Mouse (Mus musculus): ENCODE data around the gene Smarcc2.

The Smarcc2 gene

GRCm38 (mm10) chr10:128444354-128444753 lies 14.7 kb upstream of the Smarcc2 start:
- DNase-seq, result no peak

DNA sequence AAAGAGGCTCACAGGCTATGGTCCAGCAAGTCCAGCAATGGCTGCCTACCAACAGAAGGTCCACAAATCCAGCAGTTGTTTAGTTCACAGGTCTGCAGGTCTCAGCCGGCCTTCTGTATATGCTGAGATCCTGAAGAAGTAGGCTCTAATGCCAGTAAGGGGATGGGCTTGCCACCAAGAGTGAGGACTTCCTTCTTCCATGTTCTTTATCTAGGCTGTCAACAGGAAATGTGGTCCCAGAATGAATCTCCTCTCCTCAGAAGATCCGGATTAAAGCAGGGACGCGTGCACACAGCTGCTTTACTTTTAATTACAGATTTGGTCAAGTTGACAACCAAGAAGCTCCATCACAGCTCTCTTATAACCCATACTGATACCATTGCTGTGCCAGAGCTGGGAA lies 13.6 kb upstream of the Smarcc2 start:
- DNase-seq, result no peak

DNA sequence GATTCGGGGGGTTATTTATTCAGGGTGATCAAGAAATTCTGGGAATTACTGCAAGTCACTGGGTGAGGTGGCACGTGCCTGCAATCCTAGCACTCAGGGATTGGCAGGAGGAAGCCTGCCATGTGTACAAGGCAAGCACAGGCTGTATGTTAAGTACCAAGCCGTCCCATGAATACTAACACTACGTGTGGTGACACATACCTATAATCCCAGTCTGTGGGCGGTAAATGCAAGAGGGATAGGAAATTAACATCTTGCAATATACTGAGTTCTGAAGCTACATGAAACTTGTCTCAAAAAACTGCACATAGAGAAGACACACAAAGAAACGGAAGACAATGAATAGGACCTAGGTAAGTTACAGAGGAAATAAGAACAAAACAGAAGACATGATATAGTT lies 8.0 kb upstream of the Smarcc2 start:
- DNase-seq, result no peak

DNA sequence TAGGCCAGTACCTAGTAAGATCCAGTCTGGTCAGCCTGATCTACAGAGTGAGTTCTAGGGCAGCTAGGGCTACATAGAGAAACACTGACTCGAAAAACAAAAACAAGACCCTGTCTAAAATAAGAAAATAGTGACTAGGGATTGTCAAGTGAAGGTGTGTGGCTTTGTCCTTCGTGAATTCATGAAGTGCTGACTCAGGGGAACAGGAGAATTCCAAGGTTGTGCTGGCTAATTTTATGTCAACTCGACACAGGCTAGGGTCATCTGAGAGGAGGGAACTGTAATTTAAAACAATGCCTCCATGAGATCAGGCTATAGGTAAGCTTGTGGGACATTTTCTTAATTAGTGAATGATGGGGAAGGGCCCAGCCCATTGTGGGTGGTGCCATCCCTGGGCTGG lies 4.6 kb upstream of the Smarcc2 start:
- no peak for DNase-seq

DNA sequence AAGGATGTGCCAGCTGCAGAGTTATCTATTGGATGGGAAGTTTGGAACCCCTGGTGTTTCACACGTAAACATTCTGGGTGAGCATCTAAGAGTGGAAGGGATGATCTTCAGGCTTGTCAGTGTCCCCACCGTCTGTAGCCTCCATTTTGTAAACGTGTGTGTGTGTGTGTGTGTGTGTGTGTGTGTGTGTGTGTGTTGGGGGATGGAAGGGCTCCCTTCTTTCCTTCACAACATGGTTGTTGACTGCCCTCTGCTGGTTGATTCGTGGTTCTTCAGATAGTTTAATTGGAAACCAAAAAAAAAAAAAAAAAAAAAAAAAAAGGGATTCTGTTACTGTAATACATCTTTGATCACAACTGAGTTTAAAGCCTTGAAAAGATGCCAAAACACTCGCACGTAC lies 3.8 kb upstream of the Smarcc2 start:
- peak; percentile 79 to 81 for DNase-seq

DNA sequence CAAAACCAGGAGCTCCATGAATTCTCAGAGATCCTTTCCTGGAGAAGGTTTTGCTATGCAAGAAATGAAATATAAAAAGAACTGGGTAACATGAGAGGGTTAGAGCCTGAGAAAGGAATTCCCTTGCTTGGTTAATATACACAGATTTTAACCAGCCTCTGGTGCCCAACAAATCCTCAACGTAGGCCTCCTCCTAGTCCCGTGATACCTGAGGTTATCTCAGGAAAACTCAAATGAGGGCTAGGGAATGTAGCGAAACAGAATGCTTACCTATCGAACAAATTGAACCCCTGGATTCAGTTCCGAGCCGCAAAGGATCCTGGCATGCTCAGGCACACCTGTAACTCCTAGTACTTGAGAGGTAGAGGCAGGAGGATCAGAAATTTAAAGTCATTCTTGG lies 1.4 kb upstream of the Smarcc2 start:
- DNase-seq, result peak in 1 of 2 experiments; percentile 9

DNA sequence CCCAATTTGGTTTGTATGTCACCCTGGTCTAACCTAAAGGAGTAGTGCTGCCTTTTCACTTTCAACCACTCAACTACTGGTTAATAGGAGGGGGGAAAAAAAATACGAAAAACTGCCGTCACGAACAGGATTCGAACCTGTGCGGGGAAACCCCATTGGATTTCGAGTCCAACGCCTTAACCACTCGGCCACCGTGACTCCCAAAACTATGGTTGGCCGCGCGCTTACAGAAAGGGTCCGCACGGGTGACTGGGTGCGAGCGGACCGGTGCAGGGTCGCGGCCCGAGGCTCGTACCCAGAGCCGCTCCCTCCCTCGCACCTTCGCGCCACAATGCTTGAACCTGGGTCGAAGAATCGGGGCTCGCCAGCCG lies 715 bp upstream of the Smarcc2 start:
- DNase-seq, result peak; percentile 90

DNA sequence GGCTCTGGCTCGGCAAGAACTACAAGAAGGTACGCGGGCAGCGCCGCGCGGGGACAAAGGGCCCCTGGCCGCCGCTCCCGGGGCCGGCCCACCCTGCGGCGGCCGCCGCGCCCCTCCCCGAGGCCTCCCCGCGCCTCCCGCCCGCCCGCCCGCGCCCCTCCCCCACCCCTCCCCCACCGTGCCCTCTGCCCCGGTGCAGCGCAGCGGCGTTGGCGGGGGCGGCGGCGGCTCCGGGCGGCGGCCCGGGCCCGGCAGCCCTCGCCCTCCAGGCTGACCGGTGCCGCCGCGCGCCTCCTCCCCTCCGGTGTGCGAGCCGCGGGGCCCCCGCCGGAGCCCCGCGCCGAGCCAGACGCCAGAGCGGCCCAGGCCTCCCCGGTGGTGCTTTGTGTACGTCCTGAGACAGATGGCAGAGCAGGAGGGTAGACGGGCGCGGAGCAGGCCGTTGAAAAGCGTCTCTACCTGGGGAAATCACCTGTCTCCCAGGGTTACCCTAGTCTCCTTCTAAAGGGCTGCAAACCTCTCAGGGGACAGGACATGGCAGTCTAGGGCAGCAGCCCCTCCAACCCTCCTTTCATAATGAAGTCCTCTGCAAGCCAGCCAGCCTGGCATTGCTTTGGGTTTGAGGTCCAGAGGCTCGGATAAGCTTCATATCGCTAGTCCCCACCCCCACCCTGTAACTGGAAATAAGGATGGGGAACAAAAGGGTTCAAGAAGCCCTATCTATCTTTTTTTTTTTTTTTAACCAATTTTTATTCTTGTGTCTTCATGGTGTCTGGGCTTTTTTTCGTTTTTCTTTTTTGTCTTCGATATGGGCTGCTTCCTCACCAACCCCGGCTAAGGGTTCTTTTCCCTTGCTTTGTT lies 591 bp downstream of the Smarcc2 start:
- peak; percentile 31 to 66 for DNase-seq

DNA sequence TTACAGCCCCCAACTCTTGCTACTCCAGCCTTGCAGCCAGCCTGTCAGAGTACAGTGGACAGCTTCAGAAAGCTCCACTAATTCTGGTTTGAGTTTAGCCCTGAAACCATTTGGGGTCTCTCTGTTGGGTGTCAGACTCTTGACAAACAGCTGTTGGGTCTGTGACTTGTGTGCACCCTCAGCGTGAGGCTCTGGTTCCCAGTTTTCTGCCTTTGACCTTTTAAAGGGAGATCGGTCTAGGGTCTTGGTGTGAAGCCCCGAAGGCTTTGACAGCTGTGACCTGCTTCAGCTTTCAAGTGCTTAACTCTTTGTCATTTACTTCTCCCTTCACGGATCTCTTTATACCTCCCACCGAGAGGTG lies 1.2 kb downstream of the Smarcc2 start:
- no peak for DNase-seq

- no peak for DNase-seq
These were observed 15.3 kb downstream of the Smarcc2 start for GRCm38 (mm10) chr10:128474366-128474765.

GRCm38 (mm10) chr10:128486370-128486769 lies 27.3 kb downstream of the Smarcc2 start:
- no peak for DNase-seq

DNA sequence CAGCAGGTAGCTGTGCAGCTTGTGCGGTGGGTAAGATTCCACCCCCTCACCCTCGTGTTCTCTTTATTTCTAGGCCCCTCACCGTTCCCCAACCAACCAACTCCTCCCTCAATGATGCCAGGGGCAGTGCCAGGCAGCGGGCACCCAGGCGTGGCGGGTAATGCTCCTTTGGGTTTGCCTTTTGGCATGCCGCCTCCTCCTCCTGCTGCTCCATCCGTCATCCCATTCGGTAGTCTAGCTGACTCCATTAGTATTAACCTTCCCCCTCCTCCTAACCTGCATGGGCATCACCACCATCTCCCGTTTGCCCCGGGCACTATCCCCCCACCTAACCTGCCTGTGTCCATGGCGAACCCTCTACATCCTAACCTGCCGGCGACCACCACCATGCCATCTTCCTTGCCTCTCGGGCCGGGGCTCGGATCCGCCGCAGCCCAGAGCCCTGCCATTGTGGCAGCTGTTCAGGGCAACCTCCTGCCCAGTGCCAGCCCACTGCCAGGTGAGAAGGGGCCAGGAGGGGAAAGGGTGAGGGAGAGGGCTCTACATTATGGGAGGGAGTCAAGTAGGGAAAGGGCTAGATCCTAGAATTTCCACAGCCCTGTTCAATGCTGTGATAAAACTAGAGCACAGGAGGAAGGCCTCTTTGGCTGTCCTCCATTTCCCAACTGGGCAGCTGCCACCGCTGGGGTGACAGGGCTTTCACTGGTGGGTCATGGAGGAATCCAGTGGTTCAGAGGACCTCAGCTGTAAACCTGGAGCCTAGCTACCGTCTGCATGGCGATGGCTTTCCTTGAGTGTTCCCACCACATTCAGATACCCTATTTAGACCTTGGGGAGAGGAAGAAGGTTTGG lies 29.0 kb downstream of the Smarcc2 start:
- peak in 1 of 2 experiments; percentile 53 for DNase-seq

GRCm38 (mm10) chr10:128488776-128489175 lies 29.7 kb downstream of the Smarcc2 start:
- DNase-seq, result no peak

GRCm38 (mm10) chr10:128489380-128489779 lies 30.3 kb downstream of the Smarcc2 start:
- no peak for DNase-seq

- DNase-seq, result no peak
These were observed 30.7 kb downstream of the Smarcc2 start for GRCm38 (mm10) chr10:128489785-128490184.

DNA sequence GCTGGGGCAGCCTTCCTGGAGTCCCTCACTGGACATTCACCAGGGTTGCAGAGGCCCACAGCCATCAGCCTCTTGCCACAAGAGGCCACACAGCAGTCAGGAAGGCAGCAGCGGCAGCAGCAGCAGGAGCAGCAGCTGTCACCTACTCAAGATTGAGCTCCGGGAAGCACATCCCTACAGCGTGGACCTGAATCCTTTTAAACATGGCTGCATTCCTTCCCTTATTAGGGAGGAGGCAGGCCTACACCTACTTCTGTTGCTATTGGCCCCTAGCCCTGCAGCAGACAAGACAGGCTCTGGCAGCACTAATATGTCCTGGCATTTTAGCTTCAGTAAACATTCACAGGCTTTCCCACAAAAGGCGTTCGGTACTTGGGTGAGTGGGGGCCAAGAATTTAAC lies 31.2 kb downstream of the Smarcc2 start:
- peak in 1 of 2 experiments; percentile 40 for DNase-seq

DNA sequence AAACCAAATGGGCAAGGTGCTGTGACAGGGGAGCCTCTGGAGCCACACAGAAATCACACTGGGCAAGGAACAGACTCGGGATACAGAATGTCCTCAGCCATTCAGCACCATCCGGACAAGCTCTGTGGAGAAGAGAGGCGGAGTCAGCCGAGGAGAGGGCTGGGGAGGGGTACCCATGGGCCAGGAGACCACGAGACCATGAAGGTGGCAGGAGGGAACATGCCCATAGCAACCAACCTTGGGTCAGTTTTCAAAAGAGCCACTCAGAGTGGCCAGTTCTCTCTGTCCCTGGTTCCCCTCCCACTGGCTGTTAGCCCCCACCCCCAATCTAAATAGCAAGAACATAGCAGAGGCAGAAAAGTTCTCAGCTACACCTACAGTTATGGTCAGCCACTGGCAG lies 31.9 kb downstream of the Smarcc2 start:
- no peak for DNase-seq

- peak; percentile 52 to 75 for DNase-seq
These were observed 32.4 kb downstream of the Smarcc2 start for GRCm38 (mm10) chr10:128491495-128491894.

- DNase-seq, result peak in 1 of 2 experiments; percentile 37
These were observed 33.0 kb downstream of the Smarcc2 start for GRCm38 (mm10) chr10:128492051-128492450.

DNA sequence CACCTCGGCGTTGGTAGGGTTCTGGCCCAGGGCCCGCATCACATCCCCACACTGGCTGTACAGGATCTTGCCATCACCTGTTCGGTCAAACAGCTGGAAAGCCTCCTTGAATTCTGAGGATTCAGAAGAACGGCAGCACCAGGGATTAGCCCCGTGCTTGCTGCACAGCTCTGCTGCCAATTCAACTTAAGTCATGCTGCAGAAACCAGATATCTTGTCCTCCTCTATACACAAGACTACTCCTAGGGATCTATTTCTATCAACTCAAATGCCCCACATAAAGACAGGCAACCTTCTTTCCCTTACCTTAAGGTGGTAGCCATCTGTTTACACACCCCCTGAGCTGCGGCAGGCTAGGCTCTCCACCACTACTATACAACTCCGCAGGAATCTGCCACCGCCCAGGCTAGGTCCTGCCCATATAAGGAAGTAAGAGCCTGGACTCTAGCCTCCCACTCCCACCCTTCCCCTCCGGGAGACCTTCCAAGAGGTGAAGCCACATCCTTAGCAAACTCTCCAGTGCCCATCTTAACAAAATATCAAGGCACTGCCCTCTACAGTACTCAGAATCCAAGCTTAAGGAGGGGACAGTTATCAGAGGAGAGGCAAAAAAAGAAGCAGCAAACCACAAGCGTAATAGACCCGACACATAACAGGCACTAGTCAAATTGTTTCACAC lies 33.7 kb downstream of the Smarcc2 start:
- peak; percentile 78 to 88 for DNase-seq

GRCm38 (mm10) chr10:128493319-128493694 lies 34.3 kb downstream of the Smarcc2 start:
- no peak for DNase-seq

DNA sequence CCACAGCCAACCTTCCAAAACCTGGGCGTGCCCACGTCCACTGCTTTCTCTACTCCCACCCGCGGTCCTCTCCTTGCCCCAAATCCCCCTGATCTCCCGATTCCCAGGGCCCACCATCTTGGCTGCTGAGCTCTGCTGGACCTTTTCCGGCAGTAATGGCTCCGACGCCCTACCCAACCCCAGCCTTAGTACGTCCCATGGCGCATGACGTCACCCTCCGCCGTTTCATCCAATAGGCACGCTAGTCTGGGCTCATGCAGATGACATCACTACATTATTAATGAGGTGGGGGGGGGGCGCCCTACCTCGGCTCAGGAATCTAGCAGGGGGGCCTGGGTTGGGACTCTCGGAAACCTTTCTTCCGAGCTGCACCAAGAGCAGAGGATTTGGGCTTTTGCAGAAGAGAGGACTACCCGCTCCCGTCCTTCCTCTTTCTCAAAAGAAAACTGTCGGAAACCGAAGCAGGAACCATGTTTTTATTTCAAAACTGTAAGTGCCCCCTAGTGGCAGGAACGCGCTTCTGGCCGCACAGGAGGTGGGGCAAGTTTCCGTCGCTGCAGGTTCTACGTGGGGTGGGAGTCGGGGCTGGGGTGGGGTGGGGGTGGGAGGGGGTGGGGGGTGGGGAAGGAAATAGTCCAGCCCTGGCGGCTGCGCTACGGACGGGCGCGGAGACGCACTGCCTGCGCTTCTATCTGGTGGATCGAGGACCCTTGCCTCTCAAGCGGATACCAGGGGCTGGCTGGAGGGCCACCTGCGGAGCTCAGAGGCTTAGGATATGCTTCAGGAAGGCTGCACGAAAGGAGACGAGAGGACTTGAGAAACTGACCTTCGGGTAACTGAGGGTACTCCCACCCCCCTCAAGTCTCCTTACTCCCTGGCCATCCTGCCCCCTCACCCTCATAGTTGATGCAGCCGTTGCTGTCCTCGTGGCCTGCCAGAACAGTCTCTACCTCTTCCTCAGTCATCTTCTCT lies 34.9 kb downstream of the Smarcc2 start, which contains the start of gene Myl6:
Gene Myl6, minus strand, starts transcription at position 451 of the 972 bp plus-strand sequence.
- peak; percentile 99 to 100 for DNase-seq
